Comparison of ENCODE assay signal across 1 mouse cellular context in genomic region chr1:184807123-184807522, GRCm38 (mm10).
TF ChIP-seq lines count a peak whose summit lies in the region.

No protein-coding gene starts in this region.

TF ChIP-seq in MEL, 35 proteins besides CTCF, POLR2A, EP300 and RAD21 (continued from another document):
- TF ChIP-seq KAT2A (conservative IDR thresholded peaks at IDR 0.05; ENCODE audit: low read depth, low read length), result no peak
- no peak for TF ChIP-seq ZNF384 (IDR thresholded peaks at IDR 0.05; ENCODE audit: low read depth, low read length)
- TF ChIP-seq HCFC1 (IDR thresholded peaks at IDR 0.05; ENCODE audit: low read depth, low read length), result 0 out of 2 replicates have a peak, but pooled peaks have one; percentile 1
- TF ChIP-seq NRF1 (IDR thresholded peaks at IDR 0.05; ENCODE audit: insufficient read depth, low read depth, low read length, poor library complexity, severe bottlenecking), result no peak
- 0 out of 2 replicates have a peak, but pooled peaks have one; percentile 8 for TF ChIP-seq TCF12 (IDR thresholded peaks at IDR 0.05; ENCODE audit: low read depth, low read length)
- TF ChIP-seq CHD1 (IDR thresholded peaks at IDR 0.05; ENCODE audit: low read depth, low read length), result no peak
- no peak for TF ChIP-seq BHLHE40 (IDR thresholded peaks at IDR 0.05; ENCODE audit: borderline replicate concordance, low read depth, low read length)
- TF ChIP-seq UBTF (IDR thresholded peaks at IDR 0.05; ENCODE audit: borderline replicate concordance, insufficient read depth, low read depth, low read length), result no peak
- TF ChIP-seq MEF2A (IDR thresholded peaks at IDR 0.05; ENCODE audit: extremely low read depth, insufficient replicate concordance, low read depth, low read length, poor library complexity, severe bottlenecking), result no peak
- no peak for TF ChIP-seq CHD2 (IDR thresholded peaks at IDR 0.05; ENCODE audit: low read length)
- TF ChIP-seq ELF1 (IDR thresholded peaks at IDR 0.05; ENCODE audit: low read depth, low read length), result no peak
- no peak for TF ChIP-seq POLR2AphosphoS2 (IDR thresholded peaks at IDR 0.05; ENCODE audit: low read length)
- no peak for TF ChIP-seq MXI1 (IDR thresholded peaks at IDR 0.05; ENCODE audit: low read depth, low read length)
- TF ChIP-seq ZC3H11A (IDR thresholded peaks at IDR 0.05; ENCODE audit: low read depth, low read length), result no peak
- no peak for TF ChIP-seq GATA1 (IDR thresholded peaks at IDR 0.05; ENCODE audit: low read depth, low read length)
- 0 out of 2 replicates have a peak, but pooled peaks have one; percentile 15 for TF ChIP-seq ETS1 (IDR thresholded peaks at IDR 0.05; ENCODE audit: low read depth, low read length)
- no peak for TF ChIP-seq JUND (IDR thresholded peaks at IDR 0.05; ENCODE audit: low read depth, low read length)
- no peak for TF ChIP-seq TAL1 (IDR thresholded peaks at IDR 0.05; ENCODE audit: low read length)
